Mouse (Mus musculus): ENCODE data around the gene Rbm45.

GRCm38 (mm10) chr2:76378646-76379045 is 8.9 kb downstream of the Rbm45 start:
- TF ChIP-seq CTCF (conservative IDR thresholded peaks at IDR 0.05 in 1 of 2, IDR thresholded peaks at IDR 0.05 in 1 of 2; ENCODE audit: low read depth in 2 of 2, low read length in 2 of 2), result no peak
- TF ChIP-seq PAX5 (IDR thresholded peaks at IDR 0.05; ENCODE audit: low read length), result no peak
- TF ChIP-seq MAFK (IDR thresholded peaks at IDR 0.05; ENCODE audit: insufficient replicate concordance, low read length), result no peak

Measured in CH12.LX (cell line).